Mouse (Mus musculus) liver, embryonic 14.5 days (tissue): ENCODE measurements around the gene Arhgap42.

Experiments used
- CTCF ChIP-seq: IDR thresholded peaks from 2 replicates; pipeline ENCODE4 v1.5.1; 2016; ENCODE audit warnings: antibody characterized with exemption, low read depth, control low read depth
- EP300 ChIP-seq: IDR thresholded peaks from 2 replicates; pipeline ENCODE4 v1.6.1; 2016; ENCODE audit warnings: antibody characterized with exemption, low read depth

DNA sequence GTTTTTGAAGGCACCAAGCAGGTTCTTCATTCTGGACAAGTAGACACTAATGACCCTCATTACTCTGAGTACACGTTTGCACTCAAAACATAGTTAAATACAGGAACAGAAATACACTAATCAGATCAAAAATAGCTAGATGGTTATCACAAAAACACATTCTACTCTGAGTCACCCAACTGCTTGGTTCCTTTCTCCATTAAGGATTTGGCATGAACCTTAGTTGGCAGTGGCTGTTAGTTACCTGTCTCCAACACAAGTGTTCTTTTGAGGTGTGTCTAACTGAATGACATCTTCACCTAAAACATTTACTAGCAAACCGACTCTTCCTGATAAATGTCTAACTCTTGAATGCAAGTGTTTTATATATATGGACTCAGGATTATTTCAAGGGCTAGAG lies 64.0 kb downstream of the Arhgap42 start:
- TF ChIP-seq CTCF (no peak), EP300 (no peak)
